Mouse (Mus musculus): ENCODE data around the gene Wdr93.

The Wdr93 gene

DNA sequence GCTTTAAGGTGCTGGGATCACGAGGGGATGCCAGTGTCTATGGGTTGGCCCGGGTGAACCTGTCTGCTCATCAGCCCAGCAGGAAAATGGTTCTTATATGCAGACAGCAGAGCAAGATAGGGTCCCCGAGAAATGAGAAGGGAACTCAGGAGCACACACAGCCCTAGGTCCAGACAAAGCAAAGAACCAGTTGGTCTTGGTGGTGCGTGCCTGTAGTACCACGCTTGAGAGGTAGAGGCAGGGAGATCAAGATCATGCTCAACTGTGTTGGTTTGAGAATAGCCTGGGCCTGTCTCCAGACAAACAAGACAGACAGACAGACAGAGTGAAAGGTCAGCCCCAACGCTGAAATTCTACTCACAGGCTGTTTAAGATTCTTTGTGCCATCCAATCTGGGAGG is 56.5 kb downstream of the Wdr93 start:
- no peak for DNase-seq (ENCODE audit: extremely low read depth, insufficient read length, low spot score)

DNA sequence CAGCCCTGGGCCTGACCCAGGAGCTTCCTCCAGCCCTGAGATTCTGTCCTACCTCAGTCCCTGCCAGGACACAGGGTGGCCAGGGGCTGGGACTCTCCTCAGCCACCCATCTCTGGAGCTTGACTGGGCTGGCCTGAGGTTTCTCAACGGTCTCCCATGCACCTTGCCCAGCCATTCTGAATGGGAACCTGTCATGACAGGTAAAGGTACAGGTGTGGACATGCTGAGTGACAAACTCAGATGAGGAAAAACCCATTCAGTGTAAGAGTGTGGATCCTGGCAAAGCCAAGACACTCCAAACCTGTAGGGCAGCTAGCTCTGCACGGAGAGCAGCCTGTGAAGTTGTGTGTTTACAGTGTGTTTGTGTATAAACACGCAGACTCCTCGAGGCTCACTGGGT is 57.4 kb downstream of the Wdr93 start:
- no peak for DNase-seq (ENCODE audit: extremely low read depth, insufficient read length, low spot score)

DNA sequence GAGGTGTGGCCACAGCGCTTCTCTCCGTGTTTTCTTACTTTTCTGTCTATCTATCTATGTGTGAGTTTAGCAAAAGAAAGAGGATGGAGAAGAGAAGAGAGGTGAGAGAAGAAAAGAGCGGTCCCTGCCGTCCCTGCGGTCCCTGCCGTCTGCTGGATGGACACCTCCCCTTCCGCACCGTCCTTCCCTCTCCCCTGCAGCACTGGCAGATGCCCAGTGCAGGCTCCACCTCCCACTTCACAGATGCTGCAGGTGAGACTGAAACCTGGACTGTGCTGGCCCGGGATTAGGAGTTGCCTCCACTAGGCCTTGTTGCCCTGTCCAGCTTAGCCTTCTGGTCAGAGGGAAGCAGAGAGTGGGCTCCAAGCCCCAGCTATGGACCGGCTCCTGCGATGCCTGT is 58.4 kb downstream of the Wdr93 start:
- DNase-seq (ENCODE audit: extremely low read depth, insufficient read length, low spot score): no peak

DNA sequence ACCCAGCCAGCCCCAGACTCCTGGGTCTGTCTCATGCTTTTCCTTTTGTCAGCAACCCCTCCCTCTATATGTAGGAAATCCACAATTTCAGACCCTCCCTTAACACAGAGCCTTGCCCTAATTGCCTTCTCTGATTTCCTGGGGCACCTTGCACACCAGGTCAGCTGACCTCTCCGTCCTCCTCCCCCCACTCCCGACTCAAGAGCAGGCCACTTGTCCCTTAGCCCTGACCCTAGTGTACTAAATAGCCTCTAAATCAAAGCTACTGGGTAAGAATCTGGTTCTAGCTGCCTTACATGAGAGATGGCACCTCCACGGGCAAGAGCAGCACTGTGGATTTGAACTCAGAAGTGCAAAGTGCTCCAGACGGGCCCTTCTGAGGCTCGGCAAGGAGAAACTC is 59.1 kb downstream of the Wdr93 start:
- DNase-seq (ENCODE audit: extremely low read depth, insufficient read length, low spot score): no peak

DNA sequence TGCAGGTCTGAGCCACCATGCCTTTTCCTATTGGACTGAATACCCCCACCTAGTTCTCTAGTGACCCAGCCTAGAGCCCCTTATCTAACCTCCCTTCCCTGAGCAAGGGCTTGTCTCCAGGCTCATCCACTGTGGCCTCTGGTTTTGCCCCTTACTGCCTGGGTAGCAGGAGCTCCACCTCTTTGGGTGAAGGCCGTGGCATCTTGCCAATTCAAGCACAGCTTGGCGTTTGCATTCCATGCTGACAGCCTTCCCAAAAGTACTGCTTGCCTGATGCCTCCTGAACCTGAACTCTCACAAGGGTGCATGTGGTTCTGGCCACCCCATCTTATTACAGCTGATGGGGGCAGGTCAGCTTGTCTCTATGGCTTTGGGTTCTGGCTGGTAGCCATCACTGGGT is 60.9 kb downstream of the Wdr93 start:
- DNase-seq (ENCODE audit: extremely low read depth, insufficient read length, low spot score): no peak

DNA sequence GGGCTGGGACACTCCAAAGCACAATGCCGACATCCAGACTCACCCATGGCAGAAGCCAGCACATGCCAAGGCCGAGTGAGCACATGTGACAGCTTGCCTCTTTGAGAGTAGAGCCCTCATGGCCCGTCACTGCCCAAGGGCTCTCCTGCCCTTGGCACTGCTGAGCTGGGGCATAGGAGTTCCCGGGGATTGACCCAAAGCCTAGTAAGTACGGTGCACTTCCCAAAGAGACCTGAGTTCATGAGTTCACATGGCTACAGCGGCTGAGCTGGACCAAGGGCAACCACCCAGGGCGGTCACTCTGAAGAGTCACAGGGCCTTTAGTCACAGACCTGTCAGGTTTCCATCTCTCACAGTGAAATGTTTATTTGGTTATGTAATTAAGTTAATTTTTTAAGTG is 65.6 kb downstream of the Wdr93 start:
- DNase-seq (ENCODE audit: extremely low read depth, insufficient read length, low spot score): no peak

DNA sequence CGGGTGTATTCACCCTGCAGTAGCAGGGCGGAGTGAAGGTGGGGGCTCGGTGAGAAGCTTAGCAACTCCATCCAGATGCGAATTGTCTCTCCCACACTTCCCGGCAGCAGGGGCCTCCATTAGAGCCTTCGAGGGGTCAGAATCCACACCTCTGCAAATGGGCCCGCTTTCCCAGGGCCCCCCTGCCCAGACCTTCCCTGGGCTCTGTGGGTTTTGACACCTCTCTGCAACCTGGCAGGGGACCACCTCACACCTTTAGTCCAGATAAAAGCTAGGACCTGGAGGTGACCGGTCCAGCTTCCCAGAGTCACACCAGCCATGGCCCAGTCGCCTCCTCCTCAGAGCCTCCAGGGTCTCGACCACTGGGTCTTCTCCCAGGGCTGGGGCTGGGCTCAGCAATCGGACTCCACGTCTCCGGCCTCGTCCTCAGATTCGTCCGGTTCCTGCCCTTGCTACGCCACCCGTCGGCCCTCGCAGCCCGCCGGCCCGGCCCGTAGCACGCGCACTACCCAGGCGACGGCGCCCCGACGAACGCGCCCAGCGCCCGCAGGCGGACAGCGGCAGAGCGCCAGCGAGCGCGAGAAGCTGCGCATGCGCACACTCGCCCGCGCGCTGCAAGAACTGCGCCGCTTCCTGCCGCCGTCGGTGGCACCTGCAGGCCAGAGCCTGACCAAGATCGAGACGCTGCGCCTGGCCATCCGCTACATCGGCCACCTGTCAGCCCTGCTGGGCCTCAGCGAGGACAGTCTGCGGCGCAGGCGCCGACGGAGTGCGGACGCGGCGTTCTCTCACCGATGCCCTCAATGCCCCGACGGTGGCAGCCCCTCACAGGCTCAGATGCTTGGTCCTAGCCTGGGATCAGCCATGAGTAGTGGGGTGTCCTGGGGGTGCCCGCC is 67.9 kb downstream of the Wdr93 start, which contains the start of gene Mesp2:
Gene Mesp2, plus strand, starts transcription at position 117 of the 896 bp plus-strand sequence.
- no peak for DNase-seq (ENCODE audit: extremely low read depth, insufficient read length, low spot score)

DNA sequence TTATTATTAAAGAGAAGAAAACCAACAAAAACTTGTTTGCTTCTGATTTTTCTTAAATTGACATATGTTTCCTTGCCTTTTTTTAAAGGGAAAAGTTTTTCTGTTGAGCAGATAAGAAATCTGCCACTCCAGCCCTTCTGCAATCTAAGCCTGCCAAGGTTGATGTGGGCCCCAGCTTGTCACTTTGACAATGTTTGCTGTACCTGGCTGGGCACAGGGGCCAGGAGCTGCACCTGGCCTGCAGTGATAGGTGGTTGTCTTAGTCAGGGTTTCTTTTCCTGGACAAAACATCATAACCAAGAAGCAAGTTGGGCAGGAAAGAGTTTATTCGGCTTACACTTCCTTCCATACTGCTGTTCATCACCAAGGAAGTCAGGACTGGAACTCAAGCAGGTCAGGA is 70.4 kb downstream of the Wdr93 start:
- DNase-seq (ENCODE audit: extremely low read depth, insufficient read length, low spot score): no peak

DNA sequence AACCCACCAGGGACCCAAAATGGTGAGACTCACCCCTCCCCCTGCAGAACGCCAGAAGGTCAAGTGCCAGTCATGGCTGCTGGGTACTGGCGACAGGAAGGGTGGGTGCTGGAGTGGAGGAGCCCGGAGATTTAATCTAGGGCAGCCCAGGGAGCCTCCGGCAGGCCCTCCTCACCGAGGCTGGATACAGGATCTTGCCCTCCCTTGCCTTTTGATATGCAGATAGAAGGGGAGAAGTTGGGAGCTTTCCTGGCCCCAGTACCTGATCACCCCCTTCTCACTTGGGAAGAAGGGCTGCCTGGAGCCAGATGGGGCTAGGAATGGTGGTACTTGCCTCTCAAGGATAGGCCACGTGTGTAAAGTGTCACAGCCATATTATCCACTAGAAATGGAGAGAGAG is 75.4 kb downstream of the Wdr93 start:
- DNase-seq (ENCODE audit: extremely low read depth, insufficient read length, low spot score): no peak

DNA sequence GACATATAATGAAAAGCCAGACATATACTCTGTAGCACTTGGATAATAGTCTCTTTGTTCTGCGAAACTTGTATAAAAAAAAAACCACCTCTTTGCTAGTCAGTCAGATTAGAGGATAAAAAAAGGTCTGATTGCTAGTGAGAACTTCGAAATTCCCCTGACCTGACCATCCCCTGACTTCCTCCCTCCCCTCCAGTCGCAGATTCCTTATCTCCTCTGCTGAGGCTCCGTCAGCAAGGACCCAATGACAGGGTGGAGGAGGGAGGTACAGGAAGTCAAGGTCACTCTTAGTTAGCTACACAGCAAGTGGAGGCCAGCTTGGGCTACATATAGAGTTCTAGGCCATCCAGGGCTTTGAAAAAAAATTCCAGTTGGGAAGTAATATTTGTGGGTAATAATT is 76.6 kb downstream of the Wdr93 start:
- no peak for DNase-seq (ENCODE audit: extremely low read depth, insufficient read length, low spot score)

DNA sequence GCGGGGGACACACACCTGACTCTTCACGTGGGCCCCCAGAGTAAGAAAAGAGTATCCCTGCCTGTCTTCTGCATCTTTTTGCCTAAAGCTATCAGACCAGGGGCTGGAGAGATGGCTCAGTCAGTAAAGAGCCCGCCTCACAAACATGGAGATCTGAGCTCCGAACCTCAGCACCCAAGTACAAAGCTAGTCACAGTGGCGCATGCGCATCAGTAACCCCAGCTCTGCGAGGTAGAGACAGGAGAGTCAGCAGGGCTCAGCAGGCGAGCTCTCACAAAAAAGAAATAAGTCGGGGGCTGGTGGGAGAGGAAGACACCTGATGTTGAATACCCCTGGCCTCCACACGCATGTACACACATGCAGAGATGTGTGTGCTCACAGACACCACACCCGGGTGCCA is 77.0 kb downstream of the Wdr93 start:
- no peak for DNase-seq (ENCODE audit: extremely low read depth, insufficient read length, low spot score)

DNA sequence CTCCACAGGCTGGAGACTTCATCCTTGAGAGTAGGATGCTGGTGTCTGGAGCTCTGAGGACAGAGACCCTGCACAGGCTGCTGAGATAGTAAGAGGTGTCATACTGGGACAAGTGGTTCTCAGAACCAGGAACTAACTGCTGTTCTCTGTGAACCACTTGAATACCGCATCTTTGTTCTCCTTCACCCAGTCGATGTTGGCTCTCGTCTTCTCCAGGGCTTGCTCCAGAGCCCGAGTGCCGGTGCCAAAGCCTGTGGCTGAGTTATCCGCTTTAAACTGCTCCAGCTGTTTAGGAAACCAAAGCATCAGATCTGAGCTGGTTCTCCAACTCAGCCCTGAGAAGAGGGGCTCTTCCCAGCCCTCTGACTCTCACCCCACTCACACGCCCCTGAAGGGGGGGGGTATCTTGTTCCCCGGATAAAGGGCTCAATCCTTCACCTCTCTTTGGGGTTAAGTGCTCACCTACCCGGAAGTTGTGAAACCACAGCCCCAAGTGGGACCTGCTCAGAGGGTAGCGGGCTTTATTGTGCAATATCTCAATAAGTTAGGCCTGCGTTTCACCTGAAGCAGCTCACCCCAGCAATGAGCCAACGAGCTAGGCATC is 79.2 kb downstream of the Wdr93 start:
- DNase-seq (ENCODE audit: extremely low read depth, insufficient read length, low spot score): no peak

DNA sequence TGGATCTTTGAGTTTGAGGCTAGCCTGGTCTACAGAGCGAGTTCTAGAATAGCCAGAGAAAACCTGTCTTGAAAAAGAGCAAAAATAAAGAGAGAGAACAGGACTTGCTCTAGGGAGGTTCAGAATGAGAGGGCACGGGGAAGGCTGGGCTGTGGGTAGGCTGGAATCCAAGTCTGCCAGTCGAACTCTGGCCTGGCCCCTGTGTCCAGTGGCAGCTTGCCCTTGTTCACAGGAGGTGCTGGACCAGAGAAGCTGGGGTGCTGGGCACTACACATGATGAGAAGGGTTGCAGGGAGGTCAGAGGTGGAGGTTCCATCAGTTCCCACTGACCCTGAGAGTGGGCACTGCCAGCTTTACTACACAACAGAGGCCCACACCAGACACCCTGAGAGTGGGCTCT is 85.4 kb downstream of the Wdr93 start:
- DNase-seq (ENCODE audit: extremely low read depth, insufficient read length, low spot score): no peak

DNA sequence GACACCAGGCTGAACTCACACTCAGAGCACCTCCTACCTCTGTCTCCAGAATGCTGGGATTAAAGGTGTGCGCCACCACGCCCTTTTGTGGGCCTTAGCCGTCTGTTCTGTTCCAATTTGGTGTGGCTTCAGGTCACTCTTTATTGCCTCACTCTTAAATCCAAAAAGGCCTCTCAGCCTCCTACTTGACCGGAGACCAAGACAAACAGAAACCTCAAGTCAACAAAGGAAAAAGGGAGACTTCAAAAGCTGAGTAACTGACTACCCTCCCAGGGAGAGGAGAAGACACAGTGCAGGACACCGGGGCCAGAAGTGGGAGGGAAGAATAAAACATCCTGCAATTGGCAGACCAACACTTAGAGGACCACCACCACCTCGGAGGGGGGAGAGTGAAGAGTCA is 88.2 kb downstream of the Wdr93 start:
- DNase-seq (ENCODE audit: extremely low read depth, insufficient read length, low spot score): no peak

DNA sequence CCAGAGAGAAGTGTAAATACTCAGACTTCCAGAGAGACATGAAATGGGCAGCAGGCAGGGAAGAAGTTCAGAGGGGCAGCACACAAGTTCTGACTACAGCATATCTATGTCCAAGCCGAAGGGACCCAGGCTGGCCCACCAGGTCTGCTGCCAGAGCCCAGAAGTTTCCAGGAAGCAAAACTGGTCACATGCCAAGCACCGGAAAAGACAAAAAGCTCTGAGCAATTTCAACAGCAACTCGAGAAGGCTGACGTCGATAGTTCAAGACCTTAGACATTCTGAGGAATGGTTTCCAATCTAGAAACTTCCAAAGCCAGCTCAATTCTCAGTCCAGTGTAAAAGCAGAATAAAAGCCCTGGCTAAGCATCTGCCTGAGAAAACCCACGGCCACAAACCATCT is 88.6 kb downstream of the Wdr93 start:
- DNase-seq (ENCODE audit: extremely low read depth, insufficient read length, low spot score): no peak

DNA sequence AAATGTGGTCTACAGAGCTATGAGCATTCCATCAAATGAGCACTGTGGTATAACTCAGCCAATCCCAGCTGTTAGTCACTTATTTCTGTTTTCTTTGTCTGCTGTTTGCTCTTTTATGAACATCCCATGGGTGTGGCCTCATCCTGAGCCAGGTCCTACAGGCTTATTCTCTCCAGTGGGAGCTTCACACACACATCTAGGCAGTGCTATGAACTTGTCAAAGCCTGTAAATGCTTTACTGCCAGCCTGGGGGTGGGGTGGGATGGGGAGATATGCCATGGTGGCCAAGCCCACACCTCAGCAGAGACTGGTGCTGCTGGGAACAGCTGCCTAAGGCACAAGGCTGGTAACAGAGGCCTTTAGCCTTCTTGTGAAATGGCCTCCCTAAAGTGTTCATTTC is 90.0 kb downstream of the Wdr93 start:
- no peak for DNase-seq (ENCODE audit: extremely low read depth, insufficient read length, low spot score)

DNA sequence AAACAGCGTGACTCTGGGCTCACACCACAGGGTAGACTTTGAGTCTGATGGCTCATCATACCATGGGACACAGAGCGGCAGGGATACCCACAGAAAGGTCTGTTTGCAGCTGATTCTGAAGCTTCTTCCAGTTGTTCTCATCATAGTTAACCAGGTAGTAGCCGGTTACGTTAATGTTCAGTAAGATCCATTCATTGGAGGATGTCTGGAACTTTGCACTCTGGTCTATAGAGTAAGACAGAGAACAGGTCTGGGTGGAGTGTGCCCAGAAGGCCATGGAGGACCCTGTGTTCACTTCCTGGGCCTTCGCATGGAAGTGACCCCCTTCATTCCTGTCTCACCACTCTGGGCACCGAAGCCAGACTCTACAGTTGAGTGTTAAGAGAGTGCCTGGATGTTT is 92.2 kb downstream of the Wdr93 start:
- DNase-seq (ENCODE audit: extremely low read depth, insufficient read length, low spot score): no peak

All from 3134 (cell line).